Mouse (Mus musculus) spleen, adult 2 months (tissue): ENCODE measurements around the gene Slc11a2. TPM values are rescaled to one million over a fixed set of nuclear protein-coding genes. Genes with fewer than 3 reads are reported as not detected.

Experiments used
- DNase-seq, 2 experiments: peaks; one replicate each; pipeline versions ENCODE4 v3.0.0 to v3.0.0-alpha.2; 2012 to 2021; ENCODE audit warnings: low spot score in 2 of 2, low read depth in 1 of 2
- H3K27ac ChIP-seq: fragments of 200-500 bp; 2 replicates; pipeline ENCODE4 v1.5.1; 2012; ENCODE audit warnings: low read length, inconsistent platforms; ENCODE audit not compliant: insufficient read depth
- H3K27me3 ChIP-seq: fragments of 200-500 bp; 2 replicates; pipeline ENCODE4 v1.6.1; 2012; ENCODE audit warnings: mild to moderate bottlenecking, moderate library complexity, low read length, inconsistent platforms; ENCODE audit not compliant: control insufficient read depth, insufficient read depth
- H3K36me3 ChIP-seq: fragments of 200-500 bp; 2 replicates; pipeline ENCODE4 v1.6.1; 2012; ENCODE audit warnings: mild to moderate bottlenecking, low read length, inconsistent platforms; ENCODE audit not compliant: control insufficient read depth, insufficient read depth
- H3K4me1 ChIP-seq: fragments of 200-500 bp; 2 replicates; pipeline ENCODE4 v1.6.1; 2011; ENCODE audit warnings: inconsistent platforms; ENCODE audit not compliant: control insufficient read depth, insufficient read depth, insufficient read length
- H3K4me3 ChIP-seq: fragments of 200-500 bp; 2 replicates; pipeline ENCODE4 v1.5.1; 2011; ENCODE audit warnings: mild to moderate bottlenecking, inconsistent platforms; ENCODE audit not compliant: insufficient read depth, insufficient read length; ENCODE audit errors: extremely low read depth
- CTCF ChIP-seq: fragments of 200-500 bp; IDR thresholded peaks from 2 replicates; pipeline ENCODE4 v1.5.1; 2011; ENCODE audit warnings: mild to moderate bottlenecking, inconsistent platforms; ENCODE audit not compliant: insufficient read depth, insufficient read length, insufficient replicate concordance; ENCODE audit errors: extremely low read depth
- POLR2A ChIP-seq: fragments of 200-500 bp; IDR thresholded peaks from 2 replicates; pipeline ENCODE4 v1.6.1; 2011; ENCODE audit warnings: low read depth, low read length, inconsistent platforms
- WGBS: fragments of 180-500 bp; shearing (Covaris S2); methylation state at CpG from one replicate; pipeline ENCODE4 v1.1.7; 2018; 5-methylcytosine and 5-hydroxymethylcytosine counted together
- polyA plus RNA-seq: library from polyadenylated mRNA; depleted of rRNA; stranded (reverse); fragments of >200 nt; gene quantifications from 2 replicates; pipeline ENCODE4 v1.2.3, GENCODE M21; 2012; rRNA removed

Slc11a2 gene
- 24.9 and 27.4 TPM in 2 replicates for polyA plus RNA-seq

- H3K27ac ChIP-seq: no peak within 1 kb of the TSS
- H3K4me1 ChIP-seq: peaks cover 10% of the 10 kb centered on the region; the same call in 1 of the 2 replicates
- no peak for TF ChIP-seq CTCF
- no peak for TF ChIP-seq POLR2A
- H3K36me3 ChIP-seq: no peaks in the 10 kb centered on the region
- 26% methylated on average over 17 of the region's 17 CpGs for WGBS
- no peak for DNase-seq
- H3K4me3 ChIP-seq: peak within 1 kb of the TSS; percentile 42
- 0 out of 2 replicates have a peak, but pooled peaks cover 2% of the 10 kb centered on the region for H3K27me3 ChIP-seq
These were observed at the start of gene Slc11a2 for GRCm38 (mm10) chr15:100424396-100425122. TSS of gene Slc11a2 (minus strand) at chr15:100425072.

DNA sequence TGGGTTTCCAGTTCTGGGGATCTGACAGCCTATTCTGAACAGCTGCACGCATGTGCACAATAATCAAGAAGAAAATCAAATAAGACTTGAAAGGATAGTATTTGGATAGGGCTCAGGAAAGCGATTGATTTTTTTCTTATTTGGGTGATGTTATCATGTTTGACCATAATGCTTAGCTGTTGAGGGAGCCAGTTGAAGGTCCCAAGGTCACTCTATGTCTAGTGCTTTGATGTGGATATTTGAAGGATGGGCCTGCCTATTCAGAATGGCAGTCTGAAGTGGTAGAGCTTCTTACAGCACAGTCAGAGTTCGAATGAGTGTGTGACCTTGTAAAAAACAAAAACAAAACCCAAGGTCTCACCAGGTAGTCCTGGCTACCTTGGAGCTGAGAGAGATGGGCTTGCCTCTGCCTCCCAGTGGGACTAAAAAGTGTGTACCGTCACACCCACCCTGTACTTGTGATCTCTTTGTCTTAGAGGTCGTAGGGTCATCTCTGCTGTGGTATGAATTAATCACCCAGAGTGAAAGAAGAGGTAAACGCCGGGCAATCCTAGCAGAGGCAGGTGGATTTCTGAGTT, 49.1 kb upstream of the Slc11a2 start:
- TF ChIP-seq CTCF (no peak), POLR2A (no peak)
- 91% methylated on average over 7 of the region's 7 CpGs for WGBS
- Histone ChIP-seq H3K27ac (no peak overlapping the region), H3K4me1 (peaks cover 7% of the 10 kb centered on the region), H3K27me3 (no peaks in the 10 kb centered on the region), H3K36me3 (peaks cover 28% of the 10 kb centered on the region), H3K4me3 (no peak overlapping the region)
- DNase-seq: no peak

- Histone ChIP-seq H3K4me3 (no peak overlapping the region), H3K36me3 (peaks cover 7% of the 10 kb centered on the region), H3K27me3 (no peaks in the 10 kb centered on the region), H3K4me1 (peaks cover 7% of the 10 kb centered on the region), H3K27ac (no peak overlapping the region)
- 89% methylated on average over 10 of the region's 10 CpGs for WGBS
- TF ChIP-seq POLR2A (no peak), CTCF (no peak)
- DNase-seq: no peak
These were observed 45.2 kb upstream of the Slc11a2 start for GRCm38 (mm10) chr15:100470037-100470436.

DNA sequence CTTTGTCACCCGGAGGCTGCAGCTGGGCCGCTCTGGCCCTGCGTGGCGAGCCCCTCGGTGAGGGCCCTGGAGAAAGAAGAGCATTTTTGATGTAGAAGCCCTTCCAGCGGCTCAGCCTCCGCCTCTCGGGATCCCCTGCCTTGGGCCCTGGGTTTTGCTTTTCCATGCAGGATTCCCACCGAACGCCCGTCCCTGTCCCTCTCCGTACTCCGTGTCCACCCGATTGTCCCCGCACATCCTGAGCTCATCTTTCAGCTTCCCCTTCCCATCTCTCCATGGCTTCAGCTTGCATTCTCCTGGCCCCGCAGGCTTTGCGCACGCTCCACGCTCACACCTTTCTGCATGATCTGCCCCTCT, 44.3 kb upstream of the Slc11a2 start:
- DNase-seq: no peak
- H3K36me3 ChIP-seq: peaks cover 3% of the 10 kb centered on the region; the same call in 1 of the 2 replicates
- WGBS: 2% methylated on average over 18 of the region's 19 CpGs
- no peak for TF ChIP-seq CTCF
- TF ChIP-seq POLR2A: no peak
- H3K4me1 ChIP-seq: peaks cover 7% of the 10 kb centered on the region
- peak overlapping the region; percentile 98 for H3K4me3 ChIP-seq
- no peaks in the 10 kb centered on the region for H3K27me3 ChIP-seq
- peak overlapping the region; percentile 95; the same call in 1 of the 2 replicates for H3K27ac ChIP-seq

DNA sequence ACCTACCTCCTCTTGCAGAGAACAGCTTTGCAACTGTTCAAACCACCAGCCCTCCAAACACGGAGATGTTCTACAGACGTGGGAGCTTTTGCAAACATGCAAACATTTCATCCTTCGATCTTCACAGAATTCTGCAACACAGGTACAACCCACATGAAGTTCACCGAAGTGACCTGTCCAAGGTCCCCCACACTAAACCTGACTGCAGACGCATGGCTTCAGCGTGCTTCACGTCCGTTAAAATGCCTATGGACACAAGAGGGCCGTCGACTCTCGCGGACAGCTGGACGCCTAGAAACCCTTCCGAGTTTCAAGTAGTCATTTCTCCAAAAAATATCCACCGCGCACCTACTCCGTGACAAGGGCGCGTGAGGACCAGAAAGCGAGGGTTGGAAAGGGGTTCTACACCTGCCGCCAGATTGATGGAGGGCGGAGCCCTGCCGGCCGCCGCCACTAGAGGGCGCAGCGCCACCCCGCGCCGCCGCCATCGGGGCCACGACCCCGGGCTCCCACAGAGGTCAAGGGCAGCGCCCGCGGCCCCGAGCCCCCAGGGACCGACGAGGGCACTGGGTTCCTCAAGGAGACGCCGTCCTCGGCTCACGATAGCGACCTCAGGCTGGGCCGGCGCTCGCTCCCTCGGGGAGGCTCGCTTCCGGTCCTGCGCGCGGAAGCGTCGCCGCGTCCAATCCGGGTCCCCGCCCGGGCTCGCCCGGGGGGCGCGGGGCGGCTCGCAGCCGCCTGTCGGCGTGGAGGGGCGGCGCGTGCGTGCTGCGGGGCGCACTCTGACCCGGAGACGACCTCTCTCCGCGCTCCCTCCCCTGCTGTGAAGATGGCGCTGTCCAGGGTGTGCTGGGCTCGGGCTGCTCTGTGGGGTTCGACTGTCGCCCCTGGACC, 43.7 kb upstream of the Slc11a2 start, which contains the start of gene Letmd1:
TSS of gene Letmd1 (plus strand) at position 729 of the 894 bp plus-strand sequence.
- WGBS: 2% methylated on average over 84 of the region's 84 CpGs

DNA sequence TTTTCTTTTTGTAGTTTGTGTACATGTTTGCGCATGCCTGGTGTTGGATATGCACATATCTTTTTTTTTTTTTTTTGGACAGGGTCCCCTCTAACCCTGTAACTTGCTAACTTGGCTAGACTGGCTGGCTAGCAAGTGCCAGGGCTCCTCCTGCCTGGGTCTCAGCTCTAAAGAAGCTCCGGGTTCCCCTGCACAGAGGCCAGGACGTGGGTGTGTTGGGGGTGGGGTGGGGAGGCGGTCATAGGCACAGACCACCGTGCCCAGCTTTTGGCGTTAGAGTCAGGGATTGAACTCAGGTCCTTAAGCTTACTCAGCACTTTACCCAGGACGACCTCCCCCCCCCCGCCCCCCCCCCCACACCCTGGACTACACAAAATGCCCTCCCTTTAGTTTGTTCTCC, 42.9 kb upstream of the Slc11a2 start:
- TF ChIP-seq POLR2A: no peak
- TF ChIP-seq CTCF: no peak
- 42% methylated on average over 8 of the region's 8 CpGs for WGBS
- H3K27me3 ChIP-seq: no peaks in the 10 kb centered on the region
- no peak overlapping the region for H3K4me3 ChIP-seq
- peaks cover 2% of the 10 kb centered on the region; the same call in 1 of the 2 replicates for H3K36me3 ChIP-seq
- peaks cover 7% of the 10 kb centered on the region for H3K4me1 ChIP-seq
- no peak for DNase-seq
- H3K27ac ChIP-seq: no peak overlapping the region

More for the DNA sequence above, 43.7 kb upstream of the Slc11a2 start, which contains the start of gene Letmd1:
- Histone ChIP-seq H3K27ac (peak within 1 kb of the TSS; percentile 95), H3K27me3 (no peaks in the 10 kb centered on the region), H3K36me3 (peaks cover 2% of the 10 kb centered on the region; the same call in 1 of the 2 replicates), H3K4me3 (peak within 1 kb of the TSS; percentile 98), H3K4me1 (peaks cover 7% of the 10 kb centered on the region)
- TF ChIP-seq POLR2A (peak; percentile 62), CTCF (peak; percentile 93)
- peak; percentile 77 to 85 for DNase-seq
